Mouse (Mus musculus): ENCODE measurements around the gene 1700019D03Rik. TPM values are rescaled to one million over a fixed set of nuclear protein-coding genes. Genes with fewer than 3 reads are reported as not detected.

The 1700019D03Rik gene
- polyA plus RNA-seq, 1 experiment, result 0.01 TPM

DNA sequence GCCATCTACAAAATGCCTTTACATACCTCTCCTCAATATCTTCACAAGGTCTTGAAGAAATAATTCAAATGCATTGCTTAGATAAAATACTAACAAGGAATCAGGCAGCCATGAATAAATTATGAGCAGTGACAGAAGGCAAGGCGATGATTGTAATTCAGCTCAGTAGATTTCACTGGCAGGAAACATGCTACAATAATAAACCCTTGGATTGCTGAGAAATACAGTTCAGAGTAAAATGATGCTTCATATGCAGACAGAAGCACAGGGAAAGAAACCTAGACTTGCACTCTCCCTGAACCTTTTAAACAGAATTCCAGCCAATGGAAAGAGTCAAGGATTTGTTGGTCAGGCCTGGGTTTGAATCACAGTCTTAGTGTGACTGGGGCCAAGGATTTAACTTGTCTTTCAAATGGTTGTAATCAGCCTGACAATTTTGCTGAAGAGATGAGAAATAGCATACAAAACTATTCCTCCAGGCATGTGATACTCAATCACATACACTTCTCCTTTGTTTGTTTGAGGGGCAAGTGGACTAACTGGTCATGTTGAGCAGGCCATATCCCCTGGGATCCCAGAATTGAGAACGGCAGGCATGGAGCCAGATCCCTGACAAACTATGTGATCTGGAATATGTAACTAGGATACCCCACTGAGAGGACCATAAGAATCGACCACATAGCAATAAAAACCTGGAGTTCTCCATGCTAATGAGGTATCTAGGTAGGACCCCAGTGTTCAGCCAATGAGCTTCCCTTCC is 1.1 kb downstream of the 1700019D03Rik start:
- Histone ChIP-seq H3ac (ENCODE audit: control insufficient read depth, insufficient read length) (no peak overlapping the region), H3K4me2 (ENCODE audit: low read depth) (no peak overlapping the region), H3K4me3 (no peak overlapping the region), H3K79me2 (ENCODE audit: control insufficient read depth, insufficient read depth) (no peaks in the 10 kb centered on the region), H3K36me3 (ENCODE audit: control insufficient read depth, insufficient read depth) (no peaks in the 10 kb centered on the region), H3K27me3 (ENCODE audit: control insufficient read depth, insufficient read depth, insufficient read length) (no peaks in the 10 kb centered on the region)
- TF ChIP-seq POLR2A (IDR thresholded peaks at IDR 0.05; ENCODE audit: insufficient read length, low read depth) (no peak), SRF (IDR thresholded peaks at IDR 0.05; ENCODE audit: control insufficient read depth, insufficient read length, low read depth) (no peak), REST (IDR thresholded peaks at IDR 0.05; ENCODE audit: insufficient read depth, insufficient read length) (no peak), MAX (IDR thresholded peaks at IDR 0.05; ENCODE audit: low read depth) (no peak), CEBPB (IDR thresholded peaks at IDR 0.05; ENCODE audit: insufficient read depth, poor library complexity, severe bottlenecking) (no peak), USF1 (IDR thresholded peaks at IDR 0.05; ENCODE audit: low read depth) (no peak), E2F4 (IDR thresholded peaks at IDR 0.05; ENCODE audit: insufficient read depth) (no peak), MYOG (IDR thresholded peaks at IDR 0.05; ENCODE audit: control insufficient read depth in 1 of 3, insufficient read depth in 1 of 3, insufficient read length in 2 of 3, low read depth in 2 of 3) (no peak), TCF3 (IDR thresholded peaks at IDR 0.05; ENCODE audit: insufficient read length, low read depth) (no peak), POLR2AphosphoS2 (IDR thresholded peaks at IDR 0.05; ENCODE audit: insufficient read length, low read depth) (no peak)

DNA sequence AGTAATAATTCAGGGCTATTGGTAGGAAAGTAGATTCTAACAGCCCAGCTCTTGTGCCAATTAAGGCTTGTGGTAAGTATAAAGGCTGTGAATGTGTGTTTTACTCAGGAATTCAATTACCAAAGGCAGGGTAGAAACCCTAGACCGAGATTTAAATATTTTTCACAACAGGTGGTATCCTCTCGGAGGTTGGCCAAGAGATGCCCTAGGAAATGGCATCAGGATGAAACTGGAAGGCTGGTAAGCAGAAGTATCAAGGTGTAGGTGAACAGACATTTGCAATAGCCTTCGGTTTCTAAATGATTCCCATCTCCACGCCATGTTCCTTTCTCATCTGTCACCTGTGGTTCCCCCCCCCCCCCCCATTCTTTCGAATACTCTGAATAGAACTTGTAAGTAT is 4.4 kb downstream of the 1700019D03Rik start:
- Histone ChIP-seq H3K4me3 (no peak overlapping the region), H3K79me2 (ENCODE audit: control insufficient read depth, insufficient read depth) (no peaks in the 10 kb centered on the region), H3K4me2 (ENCODE audit: low read depth) (no peak overlapping the region), H3ac (ENCODE audit: control insufficient read depth, insufficient read length) (no peak overlapping the region), H3K36me3 (ENCODE audit: control insufficient read depth, insufficient read depth) (no peaks in the 10 kb centered on the region), H3K27me3 (ENCODE audit: control insufficient read depth, insufficient read depth, insufficient read length) (no peaks in the 10 kb centered on the region)
- no peak for TF ChIP-seq MYOD1 (IDR thresholded peaks at IDR 0.05; ENCODE audit: control insufficient read depth in 1 of 3, insufficient read length in 2 of 3, low read depth in 2 of 3)
- no peak for TF ChIP-seq MAX (IDR thresholded peaks at IDR 0.05; ENCODE audit: low read depth)
- no peak for TF ChIP-seq POLR2A (IDR thresholded peaks at IDR 0.05; ENCODE audit: insufficient read length, low read depth)
- no peak for TF ChIP-seq TCF12 (IDR thresholded peaks at IDR 0.05; ENCODE audit: insufficient read depth, poor library complexity, severe bottlenecking)
- TF ChIP-seq POLR2AphosphoS2 (IDR thresholded peaks at IDR 0.05; ENCODE audit: insufficient read length, low read depth), result no peak
- TF ChIP-seq USF1 (IDR thresholded peaks at IDR 0.05; ENCODE audit: low read depth), result no peak
- no peak for TF ChIP-seq TCF3 (IDR thresholded peaks at IDR 0.05; ENCODE audit: insufficient read length, low read depth)
- TF ChIP-seq CEBPB (IDR thresholded peaks at IDR 0.05; ENCODE audit: insufficient read depth, poor library complexity, severe bottlenecking), result no peak
- TF ChIP-seq SRF (IDR thresholded peaks at IDR 0.05; ENCODE audit: control insufficient read depth, insufficient read length, low read depth), result no peak
- no peak for TF ChIP-seq MYOG (IDR thresholded peaks at IDR 0.05; ENCODE audit: control insufficient read depth in 1 of 3, insufficient read depth in 1 of 3, insufficient read length in 2 of 3, low read depth in 2 of 3)
- no peak for TF ChIP-seq E2F4 (IDR thresholded peaks at IDR 0.05; ENCODE audit: insufficient read depth)
- TF ChIP-seq REST (IDR thresholded peaks at IDR 0.05; ENCODE audit: insufficient read depth, insufficient read length), result no peak

DNA sequence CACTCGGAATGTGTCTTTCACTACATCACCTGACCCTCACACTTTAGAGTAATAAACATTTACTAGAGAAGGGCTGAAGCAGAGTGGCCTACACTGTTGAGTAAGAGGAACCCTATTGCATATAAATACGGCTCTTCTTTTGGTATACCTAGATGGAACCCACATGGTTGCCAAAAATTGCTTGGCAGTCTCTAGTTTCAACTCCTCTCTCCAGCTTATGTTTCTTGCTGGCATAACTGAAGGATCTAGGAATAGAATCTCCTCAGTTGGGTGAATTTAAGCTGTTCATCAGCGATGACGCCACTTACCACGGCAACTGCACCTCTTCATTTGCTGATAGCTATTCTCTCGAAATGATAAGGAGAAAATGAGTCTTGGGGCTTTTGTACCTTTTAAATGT is 5.3 kb downstream of the 1700019D03Rik start:
- Histone ChIP-seq H3K4me3 (no peak overlapping the region), H3K79me2 (ENCODE audit: control insufficient read depth, insufficient read depth) (no peaks in the 10 kb centered on the region), H3K4me2 (ENCODE audit: low read depth) (no peak overlapping the region), H3K27me3 (ENCODE audit: control insufficient read depth, insufficient read depth, insufficient read length) (no peaks in the 10 kb centered on the region), H3K36me3 (ENCODE audit: control insufficient read depth, insufficient read depth) (no peaks in the 10 kb centered on the region), H3ac (ENCODE audit: control insufficient read depth, insufficient read length) (no peak overlapping the region)
- TF ChIP-seq TCF12 (IDR thresholded peaks at IDR 0.05; ENCODE audit: insufficient read depth, poor library complexity, severe bottlenecking) (no peak), REST (IDR thresholded peaks at IDR 0.05; ENCODE audit: insufficient read depth, insufficient read length) (no peak), MYOG (IDR thresholded peaks at IDR 0.05; ENCODE audit: control insufficient read depth in 1 of 3, insufficient read depth in 1 of 3, insufficient read length in 2 of 3, low read depth in 2 of 3) (no peak), TCF3 (IDR thresholded peaks at IDR 0.05; ENCODE audit: insufficient read length, low read depth) (no peak), CEBPB (IDR thresholded peaks at IDR 0.05; ENCODE audit: insufficient read depth, poor library complexity, severe bottlenecking) (no peak), MAX (IDR thresholded peaks at IDR 0.05; ENCODE audit: low read depth) (no peak), POLR2A (IDR thresholded peaks at IDR 0.05; ENCODE audit: insufficient read length, low read depth) (no peak), USF1 (IDR thresholded peaks at IDR 0.05; ENCODE audit: low read depth) (no peak), SRF (IDR thresholded peaks at IDR 0.05; ENCODE audit: control insufficient read depth, insufficient read length, low read depth) (no peak), E2F4 (IDR thresholded peaks at IDR 0.05; ENCODE audit: insufficient read depth) (no peak), MYOD1 (IDR thresholded peaks at IDR 0.05; ENCODE audit: control insufficient read depth in 1 of 3, insufficient read length in 2 of 3, low read depth in 2 of 3) (no peak), POLR2AphosphoS2 (IDR thresholded peaks at IDR 0.05; ENCODE audit: insufficient read length, low read depth) (no peak)

DNA sequence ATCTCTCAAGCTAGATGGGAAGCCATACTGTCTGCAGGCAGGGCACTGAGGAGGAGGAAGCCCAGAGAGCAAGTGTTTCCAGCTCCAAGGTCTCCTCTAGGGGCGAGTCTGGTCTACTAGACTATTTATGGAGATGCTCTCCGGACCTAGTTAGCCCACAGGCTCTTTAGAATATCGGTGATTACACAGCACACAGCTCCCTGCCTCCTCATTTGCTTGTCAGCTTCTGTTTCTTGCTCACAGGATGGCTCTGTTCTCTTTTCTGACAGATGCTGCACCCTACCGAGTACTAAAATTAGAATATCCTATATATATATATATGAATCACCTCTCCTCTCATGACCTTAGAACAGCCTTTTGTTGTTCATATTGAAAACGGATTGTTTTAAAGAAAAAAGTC is 33.3 kb downstream of the 1700019D03Rik start:
- Histone ChIP-seq H3K36me3 (ENCODE audit: control insufficient read depth, insufficient read depth) (no peaks in the 10 kb centered on the region), H3K4me2 (ENCODE audit: low read depth) (no peak overlapping the region)
- TF ChIP-seq TCF3 (IDR thresholded peaks at IDR 0.05; ENCODE audit: insufficient read length, low read depth) (no peak), MYOD1 (IDR thresholded peaks at IDR 0.05; ENCODE audit: control insufficient read depth in 1 of 3, insufficient read length in 2 of 3, low read depth in 2 of 3) (no peak)

DNA sequence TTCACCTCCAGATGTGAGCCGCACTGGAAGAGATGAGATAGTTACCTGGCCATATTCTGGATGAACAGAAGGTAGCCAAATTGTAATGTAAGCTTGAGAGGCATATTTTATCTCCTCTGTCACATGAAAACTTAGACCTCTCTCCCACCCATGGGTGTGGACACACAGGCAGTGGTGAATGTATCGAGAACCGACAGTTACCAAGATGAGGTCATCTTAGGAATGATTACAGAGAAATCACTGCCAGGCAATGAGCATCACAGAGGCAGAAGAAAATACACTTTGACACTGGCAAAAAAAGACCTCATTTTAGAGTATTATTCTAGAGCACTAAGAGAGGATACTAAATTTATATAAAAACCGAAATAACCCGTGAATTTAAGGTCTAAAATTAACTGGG is 46.8 kb downstream of the 1700019D03Rik start:
- Histone ChIP-seq H3ac (ENCODE audit: control insufficient read depth, insufficient read length) (no peak overlapping the region), H3K36me3 (ENCODE audit: control insufficient read depth, insufficient read depth) (no peaks in the 10 kb centered on the region), H3K27me3 (ENCODE audit: control insufficient read depth, insufficient read depth, insufficient read length) (no peaks in the 10 kb centered on the region), H3K4me3 (no peak overlapping the region), H3K4me2 (ENCODE audit: low read depth) (no peak overlapping the region), H3K79me2 (ENCODE audit: control insufficient read depth, insufficient read depth) (no peaks in the 10 kb centered on the region)
- no peak for TF ChIP-seq POLR2A (IDR thresholded peaks at IDR 0.05; ENCODE audit: insufficient read length, low read depth)
- TF ChIP-seq MAX (IDR thresholded peaks at IDR 0.05; ENCODE audit: low read depth), result no peak
- TF ChIP-seq E2F4 (IDR thresholded peaks at IDR 0.05; ENCODE audit: insufficient read depth), result no peak
- no peak for TF ChIP-seq MYOD1 (IDR thresholded peaks at IDR 0.05; ENCODE audit: control insufficient read depth in 1 of 3, insufficient read length in 2 of 3, low read depth in 2 of 3)
- TF ChIP-seq CEBPB (IDR thresholded peaks at IDR 0.05; ENCODE audit: insufficient read depth, poor library complexity, severe bottlenecking), result no peak
- TF ChIP-seq POLR2AphosphoS2 (IDR thresholded peaks at IDR 0.05; ENCODE audit: insufficient read length, low read depth), result no peak
- TF ChIP-seq USF1 (IDR thresholded peaks at IDR 0.05; ENCODE audit: low read depth), result no peak
- TF ChIP-seq TCF3 (IDR thresholded peaks at IDR 0.05; ENCODE audit: insufficient read length, low read depth), result no peak
- no peak for TF ChIP-seq TCF12 (IDR thresholded peaks at IDR 0.05; ENCODE audit: insufficient read depth, poor library complexity, severe bottlenecking)

More for the DNA sequence above, 33.3 kb downstream of the 1700019D03Rik start:
- Histone ChIP-seq H3K27me3 (ENCODE audit: control insufficient read depth, insufficient read depth, insufficient read length) (no peaks in the 10 kb centered on the region), H3K4me3 (no peak overlapping the region), H3ac (ENCODE audit: control insufficient read depth, insufficient read length) (no peak overlapping the region), H3K79me2 (ENCODE audit: control insufficient read depth, insufficient read depth) (no peaks in the 10 kb centered on the region)
